Mouse (Mus musculus): ENCODE results near the gene Sh2d7.

Sh2d7 gene

DNA sequence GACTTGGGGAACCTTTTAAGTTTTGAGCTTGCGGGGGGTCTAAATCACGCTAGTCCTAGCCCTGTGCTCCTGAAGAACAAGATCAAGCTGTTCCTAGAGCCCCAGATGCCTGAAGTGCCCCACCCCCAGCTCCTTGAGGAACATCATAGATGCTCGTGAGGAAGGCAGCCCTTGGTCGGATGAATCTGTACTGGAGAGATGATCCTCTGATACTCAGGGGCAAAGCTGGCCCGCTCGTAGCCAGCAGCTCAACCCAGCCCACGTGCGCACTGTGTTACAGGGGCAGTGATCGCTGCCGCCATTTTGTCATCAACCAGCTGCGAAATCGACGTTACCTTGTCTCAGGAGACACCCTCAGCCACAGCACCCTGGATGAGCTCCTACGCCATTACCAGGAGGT is at the start of gene Sh2d7:
TSS of gene Sh2d7 (plus strand) at position 301 of the 400 bp plus-strand sequence.
- in situ Hi-C loops (cut with MboI, MseI), result no loop called here

DNA sequence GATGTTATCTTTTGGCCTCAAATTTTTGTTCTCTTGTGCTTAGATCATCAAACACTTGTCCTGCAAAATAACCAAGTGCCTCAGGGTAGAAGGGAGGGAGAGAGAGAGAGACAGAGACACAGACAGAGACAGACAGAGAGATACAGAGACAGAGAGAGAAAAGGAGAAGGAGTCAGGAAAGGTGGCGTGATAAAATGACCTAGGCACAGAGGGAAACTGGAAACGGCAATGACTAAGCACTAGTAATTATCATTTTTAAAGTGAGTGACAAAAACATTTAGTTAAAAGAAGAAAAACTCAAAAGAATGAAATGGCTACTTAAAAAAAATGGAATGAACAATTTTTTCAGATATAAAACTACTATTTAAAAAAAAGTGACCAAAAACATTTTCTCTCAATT is 49.2 kb upstream of the Sh2d7 start:
- in situ Hi-C loops (cut with MboI, MseI), result no loop called here

DNA sequence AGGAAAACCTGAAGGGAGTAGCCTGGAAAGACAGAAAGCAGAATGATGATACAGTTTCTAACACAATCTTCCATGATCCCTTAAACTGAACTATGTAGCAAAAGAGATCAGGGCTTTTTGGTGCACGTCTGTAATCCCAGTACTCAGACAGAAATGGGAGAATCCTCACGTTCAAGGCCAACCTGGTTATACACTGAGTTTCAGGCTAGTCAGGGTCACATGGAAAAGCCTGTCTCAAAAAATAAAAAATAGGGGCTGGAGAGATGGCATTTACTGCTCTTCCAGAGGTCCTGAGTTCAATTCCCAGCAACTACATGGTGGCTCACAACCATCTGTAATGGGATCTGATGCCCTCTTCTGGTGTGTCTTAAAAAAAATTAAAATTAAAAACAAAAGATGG is 48.4 kb upstream of the Sh2d7 start:
- in situ Hi-C loops (cut with MboI, MseI), result no loop called here

DNA sequence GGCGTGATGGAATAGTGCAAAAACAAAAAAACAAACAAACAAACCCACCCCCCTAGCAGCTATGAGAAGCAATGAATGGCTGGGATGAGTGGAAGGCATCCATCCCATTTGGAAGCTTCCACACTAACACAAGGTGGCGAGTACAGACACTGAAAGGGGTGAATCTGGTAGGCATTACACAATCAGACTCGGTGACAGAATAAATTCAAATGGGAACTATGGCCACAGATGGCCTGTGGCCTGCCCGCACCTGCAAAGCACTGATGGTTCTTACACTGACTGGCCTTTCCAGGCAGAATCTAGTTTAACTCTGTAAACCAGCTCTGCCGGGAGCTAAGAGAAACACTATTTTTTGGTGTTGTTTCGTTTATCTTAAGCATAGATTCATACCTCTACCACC is 39.5 kb upstream of the Sh2d7 start:
- in situ Hi-C loops (cut with MboI, MseI), result no loop called here

DNA sequence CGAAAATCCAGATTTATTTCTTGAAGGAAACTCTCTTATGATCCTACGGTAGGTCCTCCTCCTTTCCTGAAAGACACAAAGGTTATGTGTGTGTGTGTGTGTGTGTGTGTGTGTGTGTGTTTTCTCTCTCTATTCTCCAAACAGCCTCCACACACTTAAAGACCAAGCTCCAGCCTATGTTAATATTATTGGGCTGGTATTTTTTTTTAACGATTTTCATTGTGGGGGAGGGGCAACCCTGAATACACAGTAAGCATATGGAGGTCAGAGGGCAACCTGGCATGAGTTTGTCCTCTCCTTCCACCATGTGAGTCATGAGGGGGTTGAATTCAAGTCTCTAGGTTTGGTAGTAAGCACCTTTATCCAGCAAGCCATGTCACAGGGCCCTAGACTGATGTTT is 39.0 kb upstream of the Sh2d7 start:
- in situ Hi-C loops (cut with MboI, MseI), result no loop called here

DNA sequence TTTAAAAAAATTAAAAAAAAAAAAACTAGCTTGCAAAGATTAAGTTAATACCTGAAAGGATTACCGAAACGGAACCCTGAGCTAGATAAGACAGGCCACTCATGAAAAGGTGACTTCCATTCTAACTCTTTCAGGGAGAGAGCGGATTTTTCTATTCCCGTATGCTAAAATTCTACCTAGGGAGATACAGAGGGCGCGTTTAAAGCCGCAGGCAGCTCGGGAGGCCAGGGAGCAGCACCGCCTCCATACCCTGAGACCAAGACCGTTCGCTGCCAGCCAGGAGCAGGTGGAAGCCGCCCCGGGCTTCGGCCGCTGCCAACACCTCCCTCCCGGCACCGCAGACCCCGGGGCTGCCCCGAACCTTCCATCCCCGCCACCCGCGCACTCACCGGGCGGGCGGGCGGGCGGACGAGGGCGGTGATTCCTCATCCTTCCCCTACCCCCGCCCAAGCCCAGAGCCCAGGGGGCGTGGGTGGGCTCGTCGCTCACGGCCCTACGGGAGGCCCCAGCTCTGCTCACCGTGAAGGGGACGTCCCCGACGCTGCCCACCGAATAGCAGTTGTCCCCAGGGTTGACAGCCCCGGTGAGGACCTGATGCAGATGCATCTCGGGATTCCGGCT is 37.8 kb upstream of the Sh2d7 start:
- in situ Hi-C loops (cut with MboI, MseI), result no loop called here

DNA sequence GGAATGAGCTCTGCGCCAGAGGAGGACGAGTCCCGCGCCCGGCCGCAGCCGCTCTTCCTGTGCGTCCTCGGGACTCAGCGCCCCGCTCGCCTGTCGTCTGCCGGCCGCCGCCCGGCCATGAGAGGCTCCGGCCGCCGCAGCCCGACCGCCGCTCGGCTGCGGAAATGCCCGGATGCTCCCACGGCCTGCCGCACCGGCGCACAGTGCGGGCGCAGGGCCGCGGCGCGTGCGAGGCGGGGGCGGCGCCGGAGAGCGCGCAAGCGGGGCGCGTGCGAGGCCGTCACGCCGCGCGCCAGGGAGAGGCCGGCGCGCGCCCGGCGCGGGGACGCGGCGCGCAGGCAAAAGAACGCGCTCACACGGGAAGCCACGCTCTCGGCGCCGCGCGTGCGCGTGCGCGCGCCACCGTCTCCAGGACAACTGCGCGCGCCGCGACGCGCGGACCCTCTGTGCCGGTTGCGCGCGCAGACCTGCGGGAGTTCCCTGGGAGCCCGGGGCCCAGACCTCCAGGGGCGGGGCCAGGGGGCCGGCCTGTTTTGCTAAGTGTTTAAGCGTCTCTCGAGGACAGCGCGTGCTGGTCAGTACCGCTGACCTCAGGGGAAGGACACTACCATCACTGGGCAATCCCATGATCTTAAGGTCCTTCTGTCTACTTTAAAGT is 37.2 kb upstream of the Sh2d7 start, which contains the start of gene Dmxl2:
TSS of gene Dmxl2 (minus strand) at position 174 of the 658 bp plus-strand sequence.
- in situ Hi-C loops (cut with MboI, MseI), result no loop called here

DNA sequence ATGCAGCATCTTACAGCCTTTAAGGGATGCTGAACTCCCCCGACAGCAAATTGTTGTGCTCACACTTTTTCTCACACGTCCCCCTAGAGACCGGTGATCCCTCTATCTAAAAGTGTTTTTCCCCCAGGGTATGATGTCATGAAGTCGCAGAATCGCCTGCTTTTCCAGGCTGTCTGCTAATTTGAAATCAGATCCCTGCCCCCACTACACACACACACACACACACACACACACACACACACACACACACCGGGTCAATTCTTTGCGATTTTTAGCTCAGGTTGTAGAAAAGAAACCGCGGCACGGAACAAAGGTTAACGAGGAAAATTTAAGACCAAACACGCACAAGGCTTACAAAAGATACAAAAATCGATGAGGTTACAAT is 36.7 kb upstream of the Sh2d7 start:
- in situ Hi-C loops (cut with MboI, MseI), result no loop called here

DNA sequence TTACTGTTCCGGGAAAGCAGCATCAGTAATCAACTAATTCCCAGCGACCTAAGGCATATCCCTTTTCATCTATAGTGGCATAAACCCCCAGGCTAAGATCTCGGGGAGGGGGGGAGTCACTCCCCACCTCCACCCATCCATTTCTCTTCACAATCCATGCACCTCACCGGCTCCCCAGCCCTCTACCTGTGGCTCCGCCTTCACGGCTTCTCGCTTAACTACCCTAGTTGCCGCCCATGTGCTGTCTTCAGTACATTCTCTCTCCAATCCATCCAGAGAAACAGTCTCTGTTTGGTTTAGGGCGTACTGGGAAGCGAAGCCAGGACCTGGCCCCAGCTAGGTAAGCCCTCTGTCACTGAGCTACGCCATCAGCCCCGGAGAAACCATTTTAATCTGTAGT is 35.9 kb upstream of the Sh2d7 start:
- in situ Hi-C loops (cut with MboI, MseI), result no loop called here

DNA sequence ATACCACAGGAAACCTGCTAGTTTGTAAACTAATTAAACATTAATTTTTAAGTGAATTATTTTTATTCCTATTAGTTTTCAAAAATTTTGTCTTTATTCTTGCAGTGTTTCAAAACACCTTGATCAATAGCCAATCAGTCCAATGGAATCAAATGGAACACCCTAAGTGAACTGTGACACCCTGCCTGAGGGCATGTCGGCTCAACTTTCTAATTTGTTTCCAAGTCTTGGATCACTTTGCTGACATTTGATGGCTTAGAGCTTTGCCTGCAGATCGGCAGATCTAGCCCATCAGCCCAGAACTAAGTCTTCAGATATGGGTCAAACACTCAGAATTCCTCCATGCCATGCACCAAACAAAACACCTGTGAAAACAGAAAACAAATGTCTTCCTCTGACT is 22.8 kb upstream of the Sh2d7 start:
- in situ Hi-C loops (cut with MboI, MseI), result no loop called here

DNA sequence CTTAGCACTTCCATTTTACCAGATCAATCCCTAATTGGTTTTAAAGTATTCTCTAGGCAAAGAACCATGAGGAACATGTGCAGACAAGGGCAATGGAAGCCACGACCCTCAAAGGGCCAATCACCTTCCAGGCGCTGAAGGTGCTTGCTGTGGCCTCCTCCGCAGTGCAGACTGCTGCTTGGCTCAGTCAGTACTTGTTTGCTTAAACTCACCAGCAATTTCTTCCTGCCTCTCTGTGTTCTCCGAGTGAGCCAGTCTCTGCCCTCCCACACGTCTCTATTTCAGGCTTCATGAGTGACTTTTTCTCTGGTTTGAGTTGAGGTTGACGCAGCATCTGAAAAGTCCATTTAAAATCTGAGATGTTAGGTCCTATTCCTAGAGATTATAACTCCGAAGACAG is 19.9 kb upstream of the Sh2d7 start:
- in situ Hi-C loops (cut with MboI, MseI), result no loop called here

DNA sequence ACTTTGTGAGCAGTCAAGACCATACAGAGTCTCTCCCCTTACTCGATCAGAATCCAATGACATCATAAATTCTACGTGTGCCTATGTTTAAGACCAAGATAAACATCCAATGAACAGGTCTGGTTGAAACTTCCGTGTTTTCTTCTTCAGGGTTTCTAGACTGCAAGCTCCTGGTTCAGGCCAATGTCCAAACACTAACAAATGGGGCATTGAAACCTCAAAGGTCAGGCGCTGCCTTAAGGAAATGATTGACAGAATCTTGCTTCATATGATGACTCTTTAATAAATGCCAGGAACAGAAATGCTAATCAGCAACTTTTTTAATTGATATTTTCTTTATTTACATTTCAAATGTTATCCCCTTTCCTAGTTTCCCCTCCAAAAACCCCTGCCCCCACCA is 18.5 kb upstream of the Sh2d7 start:
- in situ Hi-C loops (cut with MboI, MseI), result no loop called here

DNA sequence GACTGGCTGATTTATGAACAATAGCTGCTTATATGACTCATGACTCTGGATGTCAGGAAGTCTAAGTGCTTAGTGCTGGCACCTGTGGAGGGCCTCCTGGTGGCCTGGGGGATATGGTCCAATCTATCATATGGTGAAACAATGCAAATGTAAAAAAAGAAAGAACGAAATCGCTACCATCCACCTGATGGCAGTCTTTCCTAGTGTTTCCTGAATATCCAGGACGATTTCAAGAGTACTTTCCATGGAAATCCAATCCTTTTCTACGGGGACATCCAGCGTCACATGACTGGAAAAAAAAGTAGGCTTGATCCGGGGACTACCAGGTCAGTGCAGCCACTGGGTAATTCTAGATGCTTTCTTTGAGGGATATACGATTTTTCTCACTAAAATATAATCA is 11.1 kb upstream of the Sh2d7 start:
- in situ Hi-C loops (cut with MboI, MseI), result no loop called here

DNA sequence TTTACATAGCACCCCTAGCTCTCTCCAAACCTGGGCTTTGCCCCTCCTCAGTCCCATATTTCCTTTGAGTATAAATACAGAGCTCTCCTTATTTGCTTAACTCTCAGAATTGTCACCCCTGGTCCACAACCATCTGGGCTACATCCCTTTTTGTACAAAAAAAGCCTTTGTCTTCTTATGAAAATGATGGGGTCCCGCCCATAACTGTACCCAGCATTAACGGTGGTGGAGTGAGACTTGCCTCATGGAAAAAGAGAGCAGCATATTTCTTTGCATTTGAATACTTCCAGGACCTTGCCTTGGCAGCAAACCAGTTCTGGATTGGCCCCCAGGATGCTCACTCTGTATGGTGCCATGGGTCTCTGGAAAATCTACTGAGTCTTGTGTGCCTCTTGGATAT is 8.8 kb upstream of the Sh2d7 start:
- in situ Hi-C loops (cut with MboI, MseI), result no loop called here

DNA sequence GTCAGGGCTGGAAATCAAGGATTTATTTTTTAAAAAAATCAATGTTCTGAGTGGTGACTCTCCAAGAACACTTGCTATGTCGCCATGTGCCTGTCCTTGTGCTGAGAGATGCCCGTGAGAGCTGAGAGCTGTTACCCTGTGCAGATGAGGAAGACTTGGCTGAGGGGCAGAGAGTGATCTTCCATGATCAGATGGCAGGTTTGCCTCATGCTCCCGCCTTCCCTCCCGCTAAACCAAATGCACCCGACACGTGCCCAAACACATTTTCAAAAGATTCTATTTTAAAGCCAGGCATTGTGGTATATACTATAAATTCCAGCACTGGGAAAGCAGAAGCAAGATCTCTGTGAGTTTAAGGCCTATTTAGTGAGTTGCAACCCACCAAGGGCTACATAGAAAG is 7.9 kb upstream of the Sh2d7 start:
- in situ Hi-C loops (cut with MboI, MseI), result no loop called here

DNA sequence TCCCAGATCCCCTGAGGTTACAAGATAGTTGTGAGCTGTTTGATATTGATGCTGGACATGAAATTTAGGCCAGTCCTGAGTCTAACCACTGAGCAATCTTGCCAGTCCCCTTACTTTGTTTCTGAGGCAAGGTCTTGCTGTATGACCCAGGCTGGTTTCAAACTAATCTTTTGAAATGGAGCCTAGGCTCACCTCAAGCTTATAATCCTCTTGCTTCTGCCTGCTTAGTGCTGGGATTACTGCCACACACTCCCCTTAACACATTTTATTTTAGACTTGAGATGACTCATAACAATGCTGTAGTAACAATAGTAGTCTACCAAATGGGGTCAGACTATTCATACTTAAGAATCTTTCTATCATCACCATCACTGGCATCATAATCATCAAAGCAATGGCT is 7.4 kb upstream of the Sh2d7 start:
- in situ Hi-C loops (cut with MboI, MseI), result no loop called here

DNA sequence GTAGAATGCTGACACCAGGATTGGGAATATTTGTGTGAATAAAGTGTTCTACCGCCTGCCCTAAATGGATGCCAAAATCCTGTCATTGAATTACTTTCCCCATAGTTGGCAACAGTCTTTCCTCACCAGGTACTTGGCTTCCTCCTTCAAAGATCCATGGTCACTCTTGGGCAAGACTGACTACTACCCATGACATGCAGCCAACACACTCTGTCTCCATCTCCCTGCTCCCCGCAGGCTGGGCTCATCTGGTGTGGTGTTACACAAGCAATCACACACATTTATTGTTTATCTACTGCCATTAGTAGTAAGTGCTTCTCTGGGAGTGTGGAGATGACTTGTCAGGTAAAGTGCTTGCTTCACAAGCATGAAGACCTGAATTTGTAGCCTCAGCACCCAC is 5.9 kb upstream of the Sh2d7 start:
- in situ Hi-C loops (cut with MboI, MseI), result no loop called here

DNA sequence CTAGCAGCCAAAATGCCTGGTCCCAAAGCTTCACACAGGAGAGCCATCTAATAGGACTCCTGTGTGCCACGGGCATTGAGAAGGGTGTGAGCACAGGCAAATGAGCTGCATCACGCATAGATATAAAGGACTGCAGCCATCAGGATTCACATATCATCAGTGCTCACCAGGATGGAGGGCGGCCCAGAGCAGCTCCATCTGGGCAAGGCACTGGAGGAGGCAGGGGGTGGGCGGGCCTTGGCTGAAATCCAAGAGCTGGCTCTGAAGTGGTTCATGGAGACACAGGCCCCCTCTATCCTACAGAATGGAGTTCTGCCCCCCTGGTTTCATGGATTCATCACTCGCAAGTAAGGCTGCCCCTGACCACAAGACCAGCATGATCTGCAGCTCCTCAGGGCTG is 4.8 kb upstream of the Sh2d7 start:
- in situ Hi-C loops (cut with MboI, MseI), result no loop called here

DNA sequence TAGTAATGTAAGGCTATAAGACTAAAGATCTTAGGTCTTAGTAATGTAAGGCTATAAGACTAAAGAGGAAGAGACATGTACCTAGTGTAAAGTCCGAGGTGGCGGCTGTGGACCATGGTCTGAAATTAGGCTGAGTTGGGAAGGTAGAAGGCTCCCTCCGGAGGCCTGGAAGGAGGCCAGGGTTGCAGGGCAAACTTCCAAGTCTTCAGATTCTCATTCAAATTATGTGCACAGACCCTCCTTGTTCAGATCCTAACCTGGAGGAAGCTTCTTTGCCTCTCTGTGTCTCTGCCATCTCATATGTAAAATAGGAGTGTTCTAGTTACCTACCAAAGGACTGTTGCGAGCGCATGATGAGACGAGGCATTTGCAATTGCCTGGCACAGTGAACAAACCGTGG is 2.5 kb upstream of the Sh2d7 start:
- in situ Hi-C loops (cut with MboI, MseI), result no loop called here

DNA sequence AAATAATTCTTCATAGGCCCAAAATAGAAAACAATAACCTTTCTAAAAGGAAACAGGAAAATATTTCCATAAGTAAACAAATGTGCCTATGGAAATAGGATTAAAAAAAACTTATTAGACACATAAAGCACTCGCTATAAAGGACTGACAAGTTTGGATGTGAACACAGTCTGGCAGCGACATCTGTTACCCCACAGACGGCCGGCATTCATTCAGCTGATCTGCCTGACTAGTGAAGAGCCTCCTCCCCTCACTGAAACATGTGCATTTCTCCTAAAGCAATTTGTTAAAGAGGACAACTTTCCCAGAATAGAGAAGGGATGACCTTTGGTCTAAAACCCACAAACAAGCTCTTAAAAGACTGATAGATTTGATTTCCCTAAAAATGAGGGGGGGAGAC is 1.8 kb upstream of the Sh2d7 start:
- in situ Hi-C loops (cut with MboI, MseI), result no loop called here

DNA sequence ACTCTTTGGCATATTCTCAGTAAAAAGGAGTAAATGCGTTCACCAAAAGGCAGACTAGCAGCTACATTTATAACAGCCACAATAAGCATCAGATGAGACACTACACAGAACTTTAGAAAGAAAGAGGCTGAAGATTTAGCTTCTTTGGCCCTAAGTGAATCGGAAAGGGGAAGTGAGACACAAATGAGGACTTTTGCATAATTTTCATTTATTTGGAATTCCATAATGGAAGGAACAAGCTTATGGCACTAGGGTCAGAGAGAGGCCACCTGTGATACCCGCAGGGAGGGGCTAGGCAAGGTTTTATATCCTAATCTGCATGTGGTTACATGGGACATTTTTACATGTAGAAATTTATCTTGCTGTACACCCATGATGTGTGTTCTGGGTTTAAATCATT is 1.3 kb upstream of the Sh2d7 start:
- in situ Hi-C loops (cut with MboI, MseI), result no loop called here

DNA sequence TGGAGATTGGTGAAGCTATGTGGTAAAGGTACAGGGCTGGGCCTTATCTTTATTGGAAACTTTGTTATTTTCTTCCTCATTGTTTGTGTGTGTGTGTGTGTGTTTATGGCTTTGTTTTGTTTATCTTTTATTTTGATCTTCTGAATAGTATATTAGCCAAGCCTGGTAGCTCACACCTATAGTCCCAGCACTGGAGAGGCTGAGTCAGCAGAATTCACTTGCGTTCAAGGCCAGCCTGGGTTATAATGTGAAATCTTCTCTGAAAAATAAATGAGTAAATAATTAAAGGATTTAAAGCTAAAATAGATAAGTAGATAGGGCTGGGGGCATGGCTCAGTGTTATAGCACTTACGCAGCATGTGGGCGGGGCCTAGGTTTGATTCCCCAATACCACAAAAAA is 540 bp upstream of the Sh2d7 start:
- in situ Hi-C loops (cut with MboI, MseI), result no loop called here

DNA sequence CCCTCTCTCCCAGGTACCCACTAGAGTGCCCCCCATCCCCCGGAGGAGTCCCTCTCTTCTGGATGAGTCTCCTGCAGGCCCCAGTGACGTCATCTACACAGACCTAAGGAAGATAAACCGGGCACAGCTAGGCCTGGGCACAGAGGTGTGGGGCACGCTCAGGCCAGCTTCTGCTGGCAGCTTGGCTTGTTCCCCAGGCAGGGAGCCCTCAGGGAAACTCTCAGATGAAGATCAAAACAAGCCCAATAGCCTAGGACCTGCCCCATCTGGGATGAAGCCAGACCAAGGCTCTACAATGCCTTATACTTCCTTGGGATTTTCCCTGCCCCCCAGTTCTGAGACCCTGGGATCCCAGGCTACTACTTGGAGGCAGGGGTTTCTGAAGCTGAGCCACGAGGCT is 2.0 kb downstream of the Sh2d7 start:
- in situ Hi-C loops (cut with MboI, MseI), result no loop called here

All from T-helper 17 cell (primary cell).